Mouse (Mus musculus) erythroblast, embryonic 14.5 days (primary cell): ENCODE results near the gene Gm5485. TPM values are rescaled to one million over a fixed set of nuclear protein-coding genes. Genes with fewer than 3 reads are reported as not detected.

Source experiments
- H3K27me3 ChIP-seq: 2 replicates; pipeline ENCODE4 v1.6.1; 2012; ENCODE audit warnings: inconsistent platforms; ENCODE audit not compliant: control insufficient read depth
- H3K36me3 ChIP-seq: 2 replicates; pipeline ENCODE4 v1.6.1; 2012; ENCODE audit warnings: mild to moderate bottlenecking, inconsistent platforms; ENCODE audit not compliant: control insufficient read depth
- H3K4me1 ChIP-seq: 2 replicates; pipeline ENCODE4 v1.6.1; 2012; ENCODE audit warnings: inconsistent platforms; ENCODE audit not compliant: control insufficient read depth
- H3K4me3 ChIP-seq: replicated peaks from 2 replicates; pipeline ENCODE3; 2012; ENCODE audit warnings: moderate library complexity, mild to moderate bottlenecking, inconsistent platforms
- H3K9me3 ChIP-seq: 2 replicates; pipeline ENCODE4 v1.6.1; 2012; ENCODE audit warnings: low read length, inconsistent platforms, mixed read lengths; ENCODE audit not compliant: control insufficient read depth
- GATA1 ChIP-seq: IDR thresholded peaks from 2 replicates; pipeline ENCODE4 v1.6.1; 2012; ENCODE audit warnings: low read length, inconsistent platforms, mixed read lengths
- TAL1 ChIP-seq: IDR thresholded peaks from 3 replicates; pipeline ENCODE4 v1.6.1; 2012; ENCODE audit warnings: low read length, inconsistent platforms, mixed read lengths
- polyA plus RNA-seq: library from polyadenylated mRNA; stranded (reverse); fragments of >175 nt; gene quantifications from 2 replicates; pipeline ENCODE4 v1.2.3, GENCODE M21; 2012

The Gm5485 gene
- polyA plus RNA-seq, 1 experiment = not detected

- TF ChIP-seq TAL1 (no peak), GATA1 (no peak)
- Histone ChIP-seq H3K4me3 (no peak overlapping the region), H3K36me3 (no peaks in the 10 kb centered on the region), H3K4me1 (no peaks in the 10 kb centered on the region), H3K9me3 (no peaks in the 10 kb centered on the region; the same call in 1 of the 2 replicates), H3K27me3 (no peaks in the 10 kb centered on the region)
These were observed 56.5 kb downstream of the Gm5485 start for GRCm38 (mm10) chr16:48355716-48356115.

Other genes starting within 250 kb of the Gm5485 start
- gene Dppa4, start 128.7 kb downstream of the Gm5485 start, polyA plus RNA-seq = not detected in 2 replicates
- not detected in 2 replicates for gene Dppa2, start 108.5 kb downstream of the Gm5485 start, polyA plus RNA-seq
- not detected in 2 replicates for gene Morc1, start 18.8 kb upstream of the Gm5485 start, polyA plus RNA-seq